Mouse (Mus musculus) heart, postnatal 25 days (tissue): ENCODE data around the gene Cluap1. TPM values are rescaled to one million over a fixed set of nuclear protein-coding genes. Genes with fewer than 3 reads are reported as not detected.

Experiments
- DNase-seq: peaks from one replicate; pipeline ENCODE4 v3.0.0; 2022; ENCODE audit warnings: low spot score
- intact Hi-C: fragments of 180-260 bp; cut with DNase I; formaldehyde crosslinking; loops from one replicate; pipeline ENCODE4 v1.15.1; 2025
- total RNA-seq, 2 experiments: library from RNA; stranded (reverse); gene quantifications; 2 replicates each; pipeline ENCODE4 v1.2.3; 2021

Gene Cluap1
- total RNA-seq: 10 to 100 TPM in 1 of 2 experiments, 1 to 10 TPM in 1; 9.1 to 11.8 TPM

DNA sequence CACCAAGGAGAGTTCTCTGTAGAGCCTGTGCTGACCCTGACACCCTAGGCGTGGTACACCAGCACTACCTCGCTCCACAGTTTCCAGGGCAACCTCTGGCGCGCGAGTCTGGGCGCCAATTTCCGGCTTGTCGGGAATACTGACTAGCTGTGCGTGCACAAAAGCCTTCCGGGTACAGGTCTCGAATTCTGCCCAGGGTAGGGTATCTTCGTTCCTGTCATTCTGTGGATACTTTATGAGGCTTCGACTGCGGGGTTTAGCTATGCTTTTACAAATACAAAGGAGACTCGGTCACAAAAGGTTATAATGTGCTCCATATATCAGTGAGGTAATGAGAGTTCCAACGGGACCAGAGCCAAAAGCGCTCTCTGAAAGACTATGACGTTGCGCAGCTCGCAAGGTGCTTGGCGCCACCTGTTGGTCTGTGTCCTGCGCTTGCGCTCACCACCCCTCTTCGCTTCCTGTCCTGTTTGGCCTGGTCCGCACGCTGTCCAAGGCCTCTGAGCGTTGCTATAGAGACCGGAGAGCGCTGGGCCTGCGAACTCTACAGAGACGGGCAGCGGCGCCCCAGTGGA lies at the start of gene Cluap1, which contains the start of gene 1700037C18Rik:
Gene Cluap1 (plus strand): TSS at position 265 of the 575 bp plus-strand sequence.
Gene 1700037C18Rik (minus strand): TSS at position 153 of the 575 bp plus-strand sequence.
- DNase-seq: peak; percentile 87
- intact Hi-C loops: loop anchor here (1.0 to 10.0 kb wide), 4 partner anchors 24 to 164 kb away; partner anchors contain the start of genes Gm20695, Slx4, Zfp174 and Zfp263

DNA sequence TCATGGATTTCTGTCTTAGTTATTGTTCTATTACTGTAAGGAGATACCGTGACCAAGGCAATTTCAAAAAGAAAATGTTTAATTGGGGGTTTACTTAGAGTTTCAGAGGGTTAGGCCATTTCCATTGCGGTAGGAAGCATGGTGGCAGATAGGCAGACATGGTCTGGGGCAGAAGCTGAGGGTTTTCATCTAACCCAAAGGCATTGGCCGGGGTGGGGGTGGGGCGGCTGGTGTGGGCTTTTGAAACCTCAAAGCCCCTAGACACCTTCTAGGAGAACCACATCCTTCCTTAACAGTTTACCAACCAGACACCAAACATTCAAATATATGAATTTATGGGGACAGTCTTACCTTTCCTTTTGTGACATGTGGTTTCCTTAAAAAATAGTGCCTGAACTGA lies 49.3 kb upstream of the Cluap1 start:
- intact Hi-C loops: no loop called here
- DNase-seq: no peak

DNA sequence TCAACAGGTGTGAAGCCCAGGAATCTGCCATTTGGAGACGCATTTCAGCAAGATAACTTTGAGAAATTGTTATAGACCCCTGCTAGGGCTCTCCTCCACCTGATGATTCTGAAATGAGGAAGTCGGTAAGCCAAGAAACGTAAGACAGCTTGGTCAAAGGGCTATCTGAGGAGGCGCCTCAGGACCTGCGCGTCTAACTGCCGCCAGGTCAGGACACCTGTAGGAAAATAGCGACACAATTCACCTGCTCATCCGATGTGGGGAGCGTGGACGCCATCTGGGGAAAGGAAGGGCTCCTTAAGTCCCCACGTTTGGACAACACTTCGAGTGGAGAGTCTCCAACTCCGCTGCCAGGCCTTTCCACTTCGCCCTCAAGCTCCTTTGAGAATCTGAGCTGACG lies 36.8 kb upstream of the Cluap1 start:
- intact Hi-C loops: no loop called here
- no peak for DNase-seq

DNA sequence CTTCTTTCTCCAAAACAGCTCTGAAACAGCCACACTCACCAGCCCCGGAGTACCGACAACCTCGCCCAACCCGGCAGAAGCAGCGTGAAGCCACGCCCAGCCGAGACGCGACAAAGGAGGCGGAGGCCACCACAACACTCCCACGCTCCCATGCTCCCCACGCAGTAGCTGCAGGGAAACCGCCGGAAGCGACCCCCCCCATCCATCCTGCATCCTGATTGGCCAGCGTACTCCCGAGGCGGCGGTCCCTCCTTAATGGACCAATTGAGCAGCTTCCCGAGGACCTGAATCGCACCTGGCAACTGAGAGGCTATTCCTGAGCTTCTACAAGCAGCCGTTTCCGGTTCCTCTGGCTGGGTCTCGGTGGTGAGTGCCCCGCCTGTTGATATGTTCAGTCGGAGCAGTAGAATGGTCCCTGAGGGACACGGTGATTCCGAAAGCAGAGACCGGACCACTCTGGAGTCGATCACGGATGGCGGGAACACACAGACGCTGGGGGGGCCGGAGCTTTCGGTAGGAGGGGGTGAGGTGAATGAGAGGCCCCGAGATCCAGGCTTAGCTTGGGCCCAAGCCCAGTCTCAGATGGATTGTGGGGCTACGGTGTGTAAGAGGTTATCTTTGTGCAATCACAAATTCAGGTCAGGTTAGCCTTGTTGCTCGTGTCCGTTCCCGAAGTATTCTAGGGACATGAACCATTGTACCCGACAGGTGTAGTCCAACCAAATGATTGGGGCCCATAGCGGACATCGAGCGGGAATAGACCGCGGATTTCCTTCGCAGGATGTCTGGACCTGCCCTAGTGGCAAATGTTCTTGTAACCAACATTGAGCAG lies 36.2 kb upstream of the Cluap1 start, which contains the start of gene Naa60:
Gene Naa60 (plus strand): TSS at position 160 of the 832 bp plus-strand sequence.
- intact Hi-C loops: no loop called here
- peak; percentile 84 for DNase-seq

DNA sequence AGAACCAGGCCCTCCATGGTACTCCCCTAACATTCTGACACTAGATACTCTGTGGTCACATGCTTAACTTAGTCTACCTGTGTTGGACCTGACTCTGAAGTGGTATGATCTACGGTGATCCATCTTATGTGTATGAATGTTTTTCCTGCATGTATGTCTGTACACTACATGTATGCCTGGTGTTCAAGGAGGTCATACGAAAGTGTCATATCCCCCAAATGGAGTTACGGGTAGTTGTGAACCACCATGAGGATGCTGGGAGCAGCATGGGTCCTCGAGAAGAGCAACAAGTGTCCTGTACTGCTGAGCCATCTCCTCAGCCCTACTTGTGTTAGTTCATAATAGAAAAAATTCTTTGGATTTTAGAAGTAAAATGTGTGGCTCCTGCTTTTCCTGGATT lies 32.3 kb upstream of the Cluap1 start:
- intact Hi-C loops: no loop called here
- DNase-seq: no peak

DNA sequence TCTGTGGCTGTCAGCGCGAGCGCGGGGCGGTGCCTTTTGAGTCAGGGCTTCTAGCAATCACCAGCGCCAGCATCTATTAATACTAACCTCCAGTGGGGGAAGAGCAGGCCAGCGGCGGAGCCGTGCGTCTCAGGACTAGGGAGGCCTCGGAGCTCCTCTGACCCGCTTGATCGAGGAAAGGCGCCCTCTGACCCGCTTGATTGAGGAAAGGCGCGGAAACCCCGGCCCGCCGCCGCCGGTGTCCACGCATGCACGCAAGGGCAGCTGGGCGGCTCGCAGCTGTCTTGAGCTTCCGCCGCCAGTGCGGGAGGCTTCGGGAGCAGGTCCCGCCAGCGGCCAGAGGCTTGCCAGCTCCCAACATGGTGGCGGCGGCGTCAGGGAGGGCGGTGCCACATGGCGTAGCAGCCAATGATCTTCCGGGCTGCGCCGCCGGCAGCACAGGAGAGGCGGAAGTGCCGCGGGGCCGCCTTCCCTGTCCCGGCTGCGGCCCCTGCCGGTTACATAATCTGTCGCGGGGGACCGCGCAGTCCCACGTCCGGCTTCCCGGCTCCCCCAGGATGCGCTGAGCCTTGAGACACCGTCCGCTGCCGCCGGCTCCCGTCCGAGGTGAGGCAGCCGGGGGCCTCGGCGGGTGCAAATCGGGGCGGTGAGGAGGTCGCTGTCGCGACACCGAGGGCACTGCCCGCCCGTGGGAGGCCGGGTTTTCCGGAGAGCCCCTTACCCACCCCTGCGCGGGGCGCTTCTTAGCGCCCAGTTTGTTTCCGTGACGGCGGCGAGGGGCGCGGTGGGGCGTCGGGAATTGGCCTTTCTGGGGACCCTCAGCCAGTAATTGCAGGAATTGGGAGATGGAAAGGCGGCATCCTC lies 24.2 kb upstream of the Cluap1 start, which contains the start of the genes Zfp597 and Gm20695:
Gene Zfp597 (minus strand): TSS at position 361 of the 864 bp plus-strand sequence.
Gene Gm20695 (plus strand): TSS at position 448 of the 864 bp plus-strand sequence.
- intact Hi-C loops: loop anchor here (1.0 to 5.0 kb wide), 2 partner anchors 24 to 37 kb away; partner anchors contain the start of genes 1700037C18Rik, Cluap1 and Zfp174
- peak; percentile 92 for DNase-seq

DNA sequence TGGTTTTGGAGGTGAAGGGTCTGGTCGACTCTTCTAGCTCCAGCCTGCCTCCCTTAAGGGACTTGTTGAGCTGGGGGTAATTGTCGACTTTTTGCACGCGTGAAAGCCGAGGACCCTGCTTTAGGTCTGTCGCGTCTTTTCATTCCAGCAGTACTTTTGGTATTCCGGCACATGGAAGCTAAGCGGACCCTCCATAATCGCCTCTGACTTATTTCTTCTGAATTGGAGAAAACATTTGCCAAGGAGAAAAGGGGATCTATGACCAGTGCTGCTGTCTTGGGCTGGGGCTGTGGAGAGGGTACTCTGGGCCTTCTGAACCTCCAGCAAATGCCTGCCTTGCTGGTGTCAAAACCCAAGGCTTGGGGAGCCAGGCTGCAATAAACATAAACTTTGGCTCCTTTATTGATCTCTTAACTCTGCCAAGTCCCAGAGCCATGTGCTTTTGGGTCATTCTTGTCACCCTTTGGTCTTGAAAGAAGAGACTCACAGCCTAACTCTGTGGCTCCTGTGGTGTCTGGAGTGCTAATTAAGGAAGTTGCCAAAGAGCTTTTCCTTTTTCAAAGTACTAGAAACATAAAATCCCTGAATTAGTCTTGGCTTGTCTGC lies 23.4 kb upstream of the Cluap1 start:
- intact Hi-C loops: no loop called here
- no peak for DNase-seq

DNA sequence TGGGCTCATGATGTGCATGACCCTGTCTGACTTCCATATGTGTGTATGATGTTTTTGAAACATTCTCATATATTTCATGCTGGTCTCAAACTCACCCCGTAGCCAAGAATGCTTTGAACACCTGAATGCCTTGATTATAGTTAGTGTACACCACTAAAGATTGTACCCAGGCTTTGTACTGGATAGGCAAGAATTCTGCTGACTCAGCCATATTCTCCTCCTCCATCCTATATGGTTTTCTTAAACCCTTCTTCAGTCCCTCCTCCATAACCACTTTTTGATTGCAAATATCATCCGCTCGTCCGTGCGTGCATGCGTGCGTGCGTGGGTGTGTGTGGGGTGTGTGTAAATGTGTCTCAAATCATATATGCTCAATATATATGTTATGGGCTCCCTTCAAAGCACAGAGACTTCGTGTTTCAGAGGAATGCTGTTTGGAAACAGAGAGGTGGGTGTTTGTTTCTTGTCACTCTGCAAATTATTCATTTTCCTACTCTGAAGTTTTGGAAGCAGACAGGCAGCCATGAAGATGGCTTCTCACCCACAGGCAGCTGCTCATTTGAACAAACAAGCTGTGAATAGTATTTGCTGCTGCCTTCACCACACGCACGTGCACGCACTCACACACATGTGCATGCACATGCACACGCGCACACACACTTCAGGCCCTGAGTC lies 16.8 kb upstream of the Cluap1 start:
- no peak for DNase-seq
- intact Hi-C loops: no loop called here

DNA sequence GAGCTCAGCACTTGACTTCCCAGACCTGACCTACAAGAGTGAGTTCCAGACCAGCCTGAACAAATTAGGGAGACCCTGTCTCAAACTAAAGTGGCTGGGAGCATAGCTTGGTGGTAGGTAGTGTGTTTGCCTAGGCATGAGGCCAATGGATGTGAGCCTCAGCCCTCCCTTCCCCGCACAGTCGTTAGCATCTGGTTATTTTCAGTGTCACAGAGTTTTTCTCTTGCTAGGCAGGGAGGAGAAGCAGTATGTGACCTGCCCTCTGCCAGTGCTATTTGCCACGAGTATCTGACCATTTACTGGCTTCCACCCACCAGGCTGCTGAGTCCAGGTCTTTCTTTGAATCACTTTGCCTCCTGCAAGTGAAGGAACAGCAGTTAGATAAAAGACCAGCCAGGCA lies 14.9 kb upstream of the Cluap1 start:
- no peak for DNase-seq
- intact Hi-C loops: no loop called here

DNA sequence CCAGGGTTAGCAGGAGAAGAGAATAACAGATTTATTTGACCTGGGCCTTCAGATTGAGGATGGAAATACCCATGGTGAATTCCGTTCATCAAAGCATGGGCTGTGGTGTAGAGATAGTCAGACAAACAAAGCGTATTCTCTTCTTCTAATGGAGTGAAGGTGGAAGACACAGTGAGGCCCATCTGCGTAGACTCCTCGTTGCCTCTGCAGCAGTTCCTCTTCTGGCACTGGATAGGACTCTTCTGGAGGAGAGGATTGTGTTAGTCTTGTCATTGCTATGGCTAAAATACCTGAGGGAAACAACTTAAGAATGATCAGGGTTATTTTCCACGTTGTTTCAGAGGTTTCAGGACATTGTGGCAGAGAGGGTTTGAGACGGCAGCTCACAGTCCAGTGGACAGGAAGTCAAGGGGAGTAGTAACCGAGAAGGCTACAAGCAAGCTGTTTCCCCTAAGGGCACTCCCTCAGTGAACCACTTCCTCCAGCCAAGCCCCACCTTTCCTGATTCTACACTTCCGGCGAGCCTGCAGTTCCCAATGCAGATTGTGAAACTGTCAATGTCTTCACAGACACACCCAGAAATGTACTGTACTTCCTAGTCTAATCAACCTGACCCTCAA lies 13.3 kb upstream of the Cluap1 start:
- DNase-seq: peak; percentile 50
- intact Hi-C loops: no loop called here

DNA sequence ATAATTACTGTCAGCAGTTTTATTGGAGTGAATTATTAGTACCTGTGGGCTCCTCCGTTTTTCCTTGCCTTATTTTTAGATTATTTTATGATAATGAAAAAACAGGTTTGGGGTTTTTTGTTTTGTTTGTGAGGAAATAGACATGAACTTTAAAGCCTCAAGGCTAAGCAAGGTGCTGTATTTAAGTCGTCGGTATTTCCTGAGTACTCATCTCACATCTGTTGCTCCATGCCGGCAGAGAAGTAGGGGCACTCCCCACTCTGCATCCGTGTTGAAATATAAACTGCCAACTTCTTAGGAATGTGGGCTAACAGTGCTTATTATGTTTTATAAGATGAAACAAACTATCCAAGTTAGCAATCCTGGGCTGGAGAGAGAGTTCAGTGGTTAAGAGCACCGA lies 12.6 kb upstream of the Cluap1 start:
- intact Hi-C loops: no loop called here
- no peak for DNase-seq

DNA sequence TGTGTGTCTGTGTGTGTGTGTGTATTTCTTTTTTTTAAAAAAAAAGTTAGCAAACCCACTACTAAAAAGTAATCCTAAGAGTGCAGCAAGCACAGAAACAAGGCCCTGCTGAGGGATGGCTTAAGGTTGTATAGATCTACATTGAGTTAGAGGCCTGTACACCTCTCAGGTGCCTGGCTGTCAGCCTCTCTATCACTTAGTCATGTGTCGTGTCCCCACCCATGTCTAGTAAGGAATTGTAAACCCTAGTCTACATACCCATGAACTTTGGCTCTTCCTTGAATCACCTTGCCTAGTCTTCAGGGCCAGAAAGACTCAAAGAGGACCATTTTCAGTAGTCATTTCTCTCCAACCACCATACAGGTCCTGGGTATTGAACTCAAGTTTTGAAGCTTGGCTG lies 12.0 kb upstream of the Cluap1 start:
- intact Hi-C loops: no loop called here
- no peak for DNase-seq

DNA sequence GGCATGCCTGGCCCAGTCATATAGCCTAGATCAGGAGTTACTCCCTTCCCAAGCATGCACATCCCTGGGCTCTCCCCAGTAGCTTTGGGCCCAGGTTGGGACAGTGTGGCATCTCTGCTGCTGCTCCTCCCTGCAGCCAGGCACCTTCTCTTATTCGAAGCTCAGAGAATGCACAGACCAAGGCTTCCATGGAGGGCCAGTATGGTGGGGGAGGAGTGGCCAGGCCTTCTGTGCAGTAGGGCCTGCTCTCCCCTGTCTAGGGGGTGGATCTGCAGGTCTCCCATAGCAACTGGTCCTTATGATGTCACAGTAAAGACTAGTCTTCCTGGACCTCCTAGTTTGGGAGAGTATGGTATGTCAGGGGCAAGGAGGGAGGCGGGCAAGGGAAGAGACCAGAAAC lies 1.1 kb upstream of the Cluap1 start:
- DNase-seq: no peak
- intact Hi-C loops: loop anchor here (5.0 to 10.0 kb wide), 2 partner anchors 95 to 163 kb away; partner anchors contain the start of genes Slx4 and Zfp263

DNA sequence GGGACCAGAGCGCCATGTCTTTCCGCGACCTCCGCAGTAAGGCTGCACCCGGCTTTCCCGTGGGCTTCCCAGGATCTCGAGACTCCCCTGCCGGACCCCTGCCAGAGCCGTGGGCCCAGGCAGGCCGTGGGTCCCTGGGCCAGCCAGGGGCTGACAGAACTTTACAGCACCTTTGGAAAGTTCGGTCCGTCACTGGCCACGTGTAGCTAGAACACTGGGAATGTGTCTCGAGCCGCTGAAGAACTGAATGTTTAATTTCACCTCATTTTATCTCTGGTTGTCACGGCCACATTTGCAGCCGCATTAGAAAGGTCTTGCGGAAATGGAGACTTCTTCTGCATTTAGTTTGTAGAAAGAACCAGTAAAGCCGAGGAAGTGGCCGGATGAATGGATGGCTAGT lies 517 bp downstream of the Cluap1 start:
- intact Hi-C loops: loop anchor here (2.0 to 10.0 kb wide), 3 partner anchors 62 to 164 kb away; partner anchors contain the start of genes Slx4, Zfp174 and Zfp263
- no peak for DNase-seq

DNA sequence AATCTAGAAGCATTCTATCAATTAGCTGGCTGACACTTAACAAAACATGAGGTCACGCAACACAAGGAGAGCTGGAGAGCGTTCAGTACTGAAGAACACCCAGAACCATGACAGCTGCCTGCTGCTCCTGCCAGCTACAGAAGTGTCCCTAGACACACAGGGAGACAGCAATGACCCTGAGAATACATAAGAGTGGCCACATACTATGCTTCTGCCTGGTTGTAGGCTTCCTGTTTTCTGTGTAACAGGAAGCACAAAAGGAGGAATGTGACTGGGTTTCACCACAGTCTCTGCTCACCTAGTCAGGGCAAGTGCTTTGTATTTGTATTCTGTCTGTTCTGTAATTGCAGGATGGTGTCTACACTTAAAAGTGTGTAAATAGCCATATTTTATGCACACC lies 12.2 kb downstream of the Cluap1 start:
- no peak for DNase-seq
- intact Hi-C loops: no loop called here

DNA sequence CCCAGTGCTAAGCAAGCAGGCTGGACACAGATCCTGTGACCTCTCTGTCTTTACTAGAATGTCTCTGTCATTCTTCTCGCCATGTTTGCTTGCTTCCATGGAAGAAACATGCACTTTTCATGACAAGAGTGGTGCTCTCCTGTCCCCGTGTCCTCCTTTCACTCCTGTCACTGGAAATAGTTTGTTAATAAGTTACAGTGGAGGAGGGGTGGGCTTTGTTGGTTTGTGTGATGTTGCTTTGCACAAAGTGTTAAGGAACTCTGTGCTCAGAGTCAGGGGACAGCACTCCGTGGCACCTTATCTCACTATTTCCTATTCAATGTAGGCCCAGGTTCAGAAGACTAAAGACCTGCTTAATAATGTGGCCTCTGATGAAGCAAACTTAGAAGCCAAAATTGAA lies 14.9 kb downstream of the Cluap1 start:
- intact Hi-C loops: no loop called here
- no peak for DNase-seq

DNA sequence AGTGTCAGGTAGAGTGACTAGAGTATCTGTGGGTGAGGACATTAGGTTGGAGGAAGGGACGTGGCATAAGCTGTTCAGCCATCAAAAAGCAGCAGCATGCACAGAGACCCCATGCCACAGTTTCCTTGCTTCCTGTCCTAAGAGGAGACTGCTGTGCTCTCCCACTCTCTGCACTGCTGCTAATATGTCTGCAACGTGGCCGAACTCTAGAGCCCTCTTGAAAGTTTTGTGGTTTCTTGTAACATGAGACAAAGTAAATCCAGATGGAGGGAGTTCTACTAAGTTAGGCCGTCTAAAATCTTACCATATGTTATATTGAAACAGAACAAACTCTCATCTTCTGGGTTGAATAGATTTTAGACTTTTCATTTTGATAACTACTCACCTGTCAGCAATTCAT lies 15.4 kb downstream of the Cluap1 start:
- intact Hi-C loops: no loop called here
- no peak for DNase-seq

DNA sequence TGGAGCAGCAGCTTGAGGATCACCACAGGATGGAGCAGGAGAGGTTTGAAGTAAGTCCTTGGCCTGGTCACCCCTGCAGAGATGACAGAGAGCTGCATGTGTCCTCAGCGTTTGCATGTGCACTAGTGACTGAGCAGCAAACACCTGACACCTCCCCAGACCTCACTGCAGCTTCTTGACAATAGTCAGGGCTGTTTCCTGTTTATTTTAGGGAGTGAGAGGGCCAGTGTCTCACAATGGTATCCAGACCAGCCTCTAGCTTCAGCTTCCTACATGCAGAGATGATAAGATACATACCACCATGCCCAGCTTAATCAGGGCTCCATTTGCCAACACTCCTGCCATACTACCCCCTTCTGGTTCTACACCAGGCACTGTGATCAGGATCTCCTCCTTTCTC lies 20.0 kb downstream of the Cluap1 start:
- DNase-seq: no peak
- intact Hi-C loops: no loop called here

DNA sequence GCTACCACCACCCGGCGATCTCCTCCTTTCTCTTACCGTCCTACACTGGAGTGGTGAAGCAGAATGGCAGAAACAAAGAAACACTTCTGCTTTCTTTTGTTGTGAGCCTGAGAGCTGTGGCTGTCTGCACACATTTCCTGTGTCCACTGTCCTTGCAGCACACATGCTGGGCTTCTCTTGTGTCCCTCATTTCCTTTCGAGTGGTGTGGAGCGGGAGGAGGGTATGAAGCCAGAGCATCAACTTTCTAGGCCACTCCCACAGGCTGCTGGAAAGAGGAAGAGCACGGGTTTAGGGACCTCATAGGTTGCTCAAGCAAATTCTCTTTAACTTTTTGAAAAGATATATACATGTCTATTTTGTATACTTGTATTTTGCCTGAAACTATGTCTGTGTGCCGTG lies 20.6 kb downstream of the Cluap1 start:
- DNase-seq: no peak
- intact Hi-C loops: no loop called here
